ENCODE assay signal across 15 mouse cellular contexts in the genomic region with DNA sequence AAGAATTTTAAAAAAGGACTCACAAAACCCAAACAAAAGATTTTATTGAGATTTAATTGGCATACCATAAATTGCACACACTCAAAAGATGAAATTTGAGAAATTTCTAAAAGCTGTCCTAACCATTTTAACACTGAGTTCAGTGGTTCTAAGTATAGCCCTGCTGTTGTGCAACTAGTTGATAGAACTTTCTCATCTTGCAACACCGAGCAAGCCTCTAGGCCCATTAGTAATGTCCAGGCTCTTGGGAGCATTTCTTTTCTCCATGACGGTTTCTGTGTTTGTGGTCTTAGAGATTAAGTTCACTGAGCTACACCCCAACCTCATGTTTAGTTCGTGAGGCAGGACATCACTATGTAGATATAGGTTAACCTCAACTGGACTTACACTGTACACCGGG.
DNase-seq lines count a peak whose midpoint lies in the region; ATAC-seq and TF ChIP-seq lines count a peak whose summit lies in the region.
"Had no signal": no experiment of that assay in that cellular context is flagged by ENCODE, and none has a peak within 500 bp of the region (broad histone marks: within the 10 kb centered on the region; RNA-seq: fewer than 3 reads in every experiment).

No protein-coding gene starts in this region.

- H3K9ac ChIP-seq in lung, postnatal 0 days (replicated peaks; ENCODE audit: low read depth) = no peak overlapping the region
- no peak overlapping the region for H3K9ac ChIP-seq in midbrain, postnatal 0 days (replicated peaks; ENCODE audit: low read length, poor library complexity, severe bottlenecking)
- H3K9ac ChIP-seq: forebrain, postnatal 0 days had no signal

- H3K27me3 ChIP-seq in lung, postnatal 0 days (replicated peaks; ENCODE audit: insufficient read depth, low read length) = no peaks in the 10 kb centered on the region
- no peaks in the 10 kb centered on the region for H3K27me3 ChIP-seq in midbrain, postnatal 0 days (ENCODE audit: insufficient read depth, low read length)

- H3K9me3 ChIP-seq in lung, postnatal 0 days (ENCODE audit: low read length) = no peaks in the 10 kb centered on the region
- H3K9me3 ChIP-seq in midbrain, postnatal 0 days (ENCODE audit: low read length) = no peaks in the 10 kb centered on the region

- TF ChIP-seq EP300 in lung, postnatal 0 days (IDR thresholded peaks at IDR 0.05) = no peak

- peak; percentile 46; the same call in 1 of the 2 replicates for ATAC-seq in lung, postnatal 0 days
- no peak for ATAC-seq in midbrain, postnatal 0 days (ENCODE audit: low FRiP score)
- ATAC-seq: forebrain, postnatal 0 days had no signal

- H3K36me3 ChIP-seq in lung, postnatal 0 days (ENCODE audit: insufficient read depth, low read length) = no peaks in the 10 kb centered on the region
- no peaks in the 10 kb centered on the region for H3K36me3 ChIP-seq in midbrain, postnatal 0 days (ENCODE audit: insufficient read depth, low read length)

- TF ChIP-seq CTCF in gastrocnemius, adult 2 months (IDR thresholded peaks at IDR 0.05) = no peak
- no peak for TF ChIP-seq CTCF in lung, postnatal 0 days (IDR thresholded peaks at IDR 0.05)
- TF ChIP-seq CTCF in embryonic fibroblast, embryonic 13.5 days (IDR thresholded peaks at IDR 0.05; ENCODE audit: borderline replicate concordance, insufficient read depth, low read length) = no peak
- TF ChIP-seq CTCF in midbrain, postnatal 0 days (IDR thresholded peaks at IDR 0.05) = no peak

- no peak overlapping the region; the same call in 1 of the 2 replicates for H3K4me3 ChIP-seq in gastrocnemius, adult 2 months
- H3K4me3 ChIP-seq in lung, postnatal 0 days (ENCODE audit: low read depth, low read length) = no peak overlapping the region
- no peak overlapping the region for H3K4me3 ChIP-seq in embryonic fibroblast, embryonic 13.5 days (ENCODE audit: insufficient read depth, low read length)
- H3K4me3 ChIP-seq in midbrain, postnatal 0 days (ENCODE audit: low read depth, low read length) = no peak overlapping the region
- H3K4me3 ChIP-seq: erythroblast, embryonic 14.5 days had no signal

- TF ChIP-seq POLR2A in embryonic fibroblast, embryonic 13.5 days (IDR thresholded peaks at IDR 0.05; ENCODE audit: low read depth, low read length) = no peak

- peak; percentile 35 for DNase-seq in gastrocnemius, adult 2 months
- DNase-seq in gastrocnemius, adult 8-10 months (ENCODE audit: low spot score in 2 of 2) = no peak
- peak; percentile 82 for DNase-seq in lung, postnatal 0 days (ENCODE audit: low spot score)
- no peak for DNase-seq in lung, adult 18-20 months
- no peak for DNase-seq in right cerebral cortex, postnatal 14 days
- no peak for DNase-seq in natural killer cell, adult 2 months (ENCODE audit: low spot score in 2 of 2)
- no peak for DNase-seq in midbrain, postnatal 0 days (ENCODE audit: low spot score)
- DNase-seq: B cell, adult 2 months; cerebellum, adult 8-10 months; forebrain, postnatal 0 days; gastrocnemius, postnatal 14 days; kidney, adult 8-10 months; kidney, postnatal 36 days had no signal

- no peak overlapping the region for H3K4me2 ChIP-seq in lung, postnatal 0 days (replicated peaks; ENCODE audit: low read depth, low read length)
- H3K4me2 ChIP-seq in midbrain, postnatal 0 days (ENCODE audit: low read depth, low read length, poor library complexity, severe bottlenecking) = no peak overlapping the region

- peak overlapping the region; percentile 80 for H3K27ac ChIP-seq in gastrocnemius, adult 2 months
- H3K27ac ChIP-seq in lung, postnatal 0 days (ENCODE audit: low read length) = peak overlapping the region; percentile 49; the same call in 1 of the 2 replicates
- peak overlapping the region; percentile 89 for H3K27ac ChIP-seq in embryonic fibroblast, embryonic 13.5 days (ENCODE audit: insufficient read depth, low read length)
- no peak overlapping the region for H3K27ac ChIP-seq in midbrain, postnatal 0 days (ENCODE audit: low read depth, low read length)

- WGBS in lung, postnatal 0 days = 60% methylated on average over 4 of the region's 4 CpGs
- WGBS in midbrain, postnatal 0 days = 87% methylated on average over 4 of the region's 4 CpGs

- peaks cover 5% of the 10 kb centered on the region; the same call in 1 of the 2 replicates for H3K4me1 ChIP-seq in lung, postnatal 0 days (ENCODE audit: insufficient read depth, low read depth, low read length)
- H3K4me1 ChIP-seq in embryonic fibroblast, embryonic 13.5 days (ENCODE audit: control insufficient read depth, insufficient read depth, low read length) = peaks cover 14% of the 10 kb centered on the region; the same call in 1 of the 2 replicates
- H3K4me1 ChIP-seq in midbrain, postnatal 0 days (ENCODE audit: insufficient read depth, low read length) = no peaks in the 10 kb centered on the region; the same call in 1 of the 2 replicates

- intact Hi-C loops in gastrocnemius, adult 2 months (cut with DNase I) = no loop called here

Comparison
In these comparisons a context has a peak if more than half of its experiments do, and no peak if none do; other contexts are left out.
1. DNase-seq: peak in gastrocnemius, adult 2 months (single experiment) and lung, postnatal 0 days (single experiment); none in gastrocnemius, adult 8-10 months (0 of 2), lung, adult 18-20 months (0 of 2), right cerebral cortex, postnatal 14 days (single experiment), natural killer cell, adult 2 months (0 of 2) and midbrain, postnatal 0 days (single experiment).